8 mouse cellular contexts compared by ENCODE assay signal in the genomic region with DNA sequence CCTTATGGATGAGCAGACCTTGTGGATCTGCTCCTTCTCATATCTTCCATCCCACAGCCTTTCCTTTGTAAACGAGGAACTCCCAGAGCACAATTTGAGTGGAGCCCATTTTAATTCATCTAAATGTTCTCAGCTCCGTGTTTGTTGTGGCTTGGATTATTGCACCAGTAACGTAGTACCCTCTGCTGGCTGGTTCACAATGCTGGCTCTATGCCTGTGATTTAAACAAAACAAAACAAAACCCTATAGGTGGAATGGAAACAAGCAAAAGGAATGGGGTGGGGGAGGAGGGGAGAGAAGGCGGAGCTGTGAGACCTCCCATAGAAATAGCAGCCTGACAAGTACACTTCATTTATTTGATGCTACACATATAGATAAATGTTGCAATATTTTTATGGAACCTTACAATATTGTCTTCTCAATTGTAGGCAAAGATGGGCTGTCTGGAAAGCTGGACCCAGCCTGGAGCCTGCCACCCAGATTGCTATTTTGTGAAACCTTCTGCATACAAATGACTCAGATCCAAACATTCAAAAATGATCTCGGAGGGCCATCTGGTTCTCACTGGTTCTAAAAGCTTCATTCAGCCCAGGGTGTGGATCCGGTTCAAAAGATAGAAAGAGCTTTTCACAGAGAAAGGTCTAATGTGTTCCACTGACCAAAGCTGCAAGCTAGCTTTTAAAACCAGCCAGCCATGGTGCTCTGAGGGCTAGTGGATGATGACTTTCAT.
A peak's percentile ranks its signal among the peaks of the same experiment; 100 is the strongest.
DNase-seq lines count a peak whose midpoint lies in the region; ATAC-seq lines count a peak whose summit lies in the region.

No protein-coding gene starts in this region.

- ATAC-seq in frontal cortex, adult (ENCODE audit: low TSS enrichment), result peak; percentile 89
- ATAC-seq in heart, embryonic 11.5 days (replicated peaks; ENCODE audit: insufficient number of reproducible peaks, low FRiP score, low TSS enrichment), result no peak
- no peak for ATAC-seq in megakaryocyte, adult 5-6 weeks (ENCODE audit: poor library complexity, severe bottlenecking)

- 59% methylated on average over 6 of the region's 6 CpGs for WGBS in heart, embryonic 11.5 days (ENCODE audit: insufficient replicate concordance)

- H3K27me3 ChIP-seq in heart, embryonic 11.5 days (ENCODE audit: control insufficient read depth, insufficient read depth, low read length), result no peaks in the 10 kb centered on the region

- H3K4me3 ChIP-seq in heart, embryonic 11.5 days (ENCODE audit: low read depth, low read length), result no peak overlapping the region

- no peaks in the 10 kb centered on the region for H3K36me3 ChIP-seq in heart, embryonic 11.5 days (ENCODE audit: control insufficient read depth, insufficient read depth, low read length)

- intact Hi-C loops in left cerebral cortex, postnatal 36 days (cut with DNase I), result loop anchor here (5.0 kb wide), 1 partner anchor 164 kb away; no protein-coding TSS in a partner anchor

- H3K9ac ChIP-seq in heart, embryonic 11.5 days (ENCODE audit: low read depth, low read length), result no peak overlapping the region

- H3K4me2 ChIP-seq in heart, embryonic 11.5 days, result no peak overlapping the region

- peaks cover 5% of the 10 kb centered on the region; the same call in 1 of the 2 replicates for H3K4me1 ChIP-seq in heart, embryonic 11.5 days (ENCODE audit: control insufficient read depth, insufficient read depth, low read length)

- no peaks in the 10 kb centered on the region for H3K9me3 ChIP-seq in heart, embryonic 11.5 days (replicated peaks; ENCODE audit: control insufficient read depth, low read length)

- H3K27ac ChIP-seq in heart, embryonic 11.5 days (ENCODE audit: low read depth, low read length), result no peak overlapping the region

- no peak for DNase-seq in frontal cortex, postnatal 14 days (ENCODE audit: low spot score in 2 of 2)
- DNase-seq in Muller cell, postnatal 12 days (ENCODE audit: inconsistent ontology term), result peak; percentile 76
- DNase-seq in frontal cortex, postnatal 36 days (ENCODE audit: low spot score in 2 of 2), result peak; percentile 38 to 75
- peak; percentile 27 to 31 for DNase-seq in left cerebral cortex, postnatal 36 days (ENCODE audit: low spot score in 2 of 2)
- DNase-seq in urinary bladder, postnatal 14 days (ENCODE audit: low spot score), result no peak

Comparison
In these comparisons a context has a peak if more than half of its experiments do, and no peak if none do; other contexts are left out.
1. DNase-seq: peak in Muller cell, postnatal 12 days (single experiment), frontal cortex, postnatal 36 days (2 of 2) and left cerebral cortex, postnatal 36 days (2 of 2); none in frontal cortex, postnatal 14 days (0 of 2) and urinary bladder, postnatal 14 days (single experiment).